Mouse (Mus musculus): Measurements from ENCODE around the gene Slf2.

GRCm38 (mm10) chr19:44991031-44991430, 60.1 kb downstream of the Slf2 start:
- no peak for TF ChIP-seq CTCF (IDR thresholded peaks at IDR 0.05; ENCODE audit: low read depth)
- TF ChIP-seq EP300 (IDR thresholded peaks at IDR 0.05; ENCODE audit: low read depth) = no peak
